Mouse (Mus musculus) lung, adult 2 months (tissue): ENCODE results near the gene Nat14.

Experiments used
- CTCF ChIP-seq: fragments of 200-500 bp; IDR thresholded peaks from 2 replicates; pipeline ENCODE4 v1.5.1; 2011; ENCODE audit warnings: mild to moderate bottlenecking, low read length, control low read depth; ENCODE audit not compliant: insufficient read depth
- POLR2A ChIP-seq: fragments of 200-500 bp; IDR thresholded peaks from 2 replicates; pipeline ENCODE4 v1.6.1; 2011; ENCODE audit warnings: low read depth, mild to moderate bottlenecking, control low read depth, low read length, borderline replicate concordance; ENCODE audit errors: extremely low read depth

- TF ChIP-seq CTCF (no peak), POLR2A (no peak)
Measured at GRCm38 (mm10) chr7:4919971-4920370, 1.9 kb upstream of the Nat14 start.
